Mouse (Mus musculus): ENCODE measurements around the gene Ctnnbl1. TPM values are rescaled to one million over a fixed set of nuclear protein-coding genes. Genes with fewer than 3 reads are reported as not detected.

The Ctnnbl1 gene
- polyA plus RNA-seq, 1 experiment from 2014 or later = 33.3 TPM

GRCm38 (mm10) chr2:157932655-157933054 lies 195.5 kb downstream of the Ctnnbl1 start:
- Histone ChIP-seq H3K4me3 (ENCODE audit: low read length) (no peak overlapping the region), H3K27me3 (ENCODE audit: control insufficient read depth, insufficient read depth, low read length) (peaks cover 9% of the 10 kb centered on the region; the same call in 1 of the 2 replicates), H3K9ac (ENCODE audit: low read length) (no peak overlapping the region), H3K4me1 (ENCODE audit: control insufficient read depth, insufficient read depth, low read length) (no peaks in the 10 kb centered on the region), H3K4me2 (ENCODE audit: low read depth, low read length) (no peak overlapping the region), H3K27ac (ENCODE audit: low read length) (no peak overlapping the region), H3K9me3 (replicated peaks; ENCODE audit: control insufficient read depth, low read length) (0 out of 2 replicates have a peak, but pooled peaks cover 2% of the 10 kb centered on the region), H3K36me3 (ENCODE audit: control insufficient read depth, insufficient read depth) (no peaks in the 10 kb centered on the region)
- ATAC-seq (replicated peaks; ENCODE audit: extremely low read depth, insufficient read depth, low FRiP score) = no peak
- WGBS = 67% methylated on average over 4 of the region's 4 CpGs

GRCm38 (mm10) chr2:157935444-157936171 lies 198.4 kb downstream of the Ctnnbl1 start:
- no peak overlapping the region for H3K4me3 ChIP-seq (ENCODE audit: low read length)
- no peak overlapping the region for H3K4me2 ChIP-seq (ENCODE audit: low read depth, low read length)
- no peak overlapping the region for H3K27ac ChIP-seq (ENCODE audit: low read length)
- peaks cover 16% of the 10 kb centered on the region for H3K27me3 ChIP-seq (ENCODE audit: control insufficient read depth, insufficient read depth, low read length)
- WGBS = 52% methylated on average over 11 of the region's 11 CpGs
- no peaks in the 10 kb centered on the region for H3K36me3 ChIP-seq (ENCODE audit: control insufficient read depth, insufficient read depth)
- H3K4me1 ChIP-seq (ENCODE audit: control insufficient read depth, insufficient read depth, low read length) = no peaks in the 10 kb centered on the region; the same call in 1 of the 2 replicates
- no peak overlapping the region for H3K9ac ChIP-seq (ENCODE audit: low read length)
- H3K9me3 ChIP-seq (replicated peaks; ENCODE audit: control insufficient read depth, low read length) = 0 out of 2 replicates have a peak, but pooled peaks cover 2% of the 10 kb centered on the region
- no peak for ATAC-seq (replicated peaks; ENCODE audit: extremely low read depth, insufficient read depth, low FRiP score)

- H3K4me1 ChIP-seq (ENCODE audit: control insufficient read depth, insufficient read depth, low read length) = peaks cover 3% of the 10 kb centered on the region; the same call in 1 of the 2 replicates
- H3K4me2 ChIP-seq (ENCODE audit: low read depth, low read length) = no peak overlapping the region
- ATAC-seq (replicated peaks; ENCODE audit: extremely low read depth, insufficient read depth, low FRiP score) = no peak
- 73% methylated on average over 4 of the region's 4 CpGs for WGBS
- no peak overlapping the region for H3K4me3 ChIP-seq (ENCODE audit: low read length)
- H3K9me3 ChIP-seq (replicated peaks; ENCODE audit: control insufficient read depth, low read length) = 0 out of 2 replicates have a peak, but pooled peaks cover 2% of the 10 kb centered on the region
- H3K36me3 ChIP-seq (ENCODE audit: control insufficient read depth, insufficient read depth) = no peaks in the 10 kb centered on the region
- no peak overlapping the region for H3K9ac ChIP-seq (ENCODE audit: low read length)
- H3K27ac ChIP-seq (ENCODE audit: low read length) = no peak overlapping the region
- H3K27me3 ChIP-seq (ENCODE audit: control insufficient read depth, insufficient read depth, low read length) = peaks cover 27% of the 10 kb centered on the region
Measured at GRCm38 (mm10) chr2:157936676-157937075, 199.5 kb downstream of the Ctnnbl1 start.

GRCm38 (mm10) chr2:157940586-157941185 lies 203.5 kb downstream of the Ctnnbl1 start:
- 0 out of 2 replicates have a peak, but pooled peaks cover 2% of the 10 kb centered on the region for H3K9me3 ChIP-seq (replicated peaks; ENCODE audit: control insufficient read depth, low read length)
- H3K27ac ChIP-seq (ENCODE audit: low read length) = no peak overlapping the region
- H3K9ac ChIP-seq (ENCODE audit: low read length) = no peak overlapping the region
- no peak for ATAC-seq (replicated peaks; ENCODE audit: extremely low read depth, insufficient read depth, low FRiP score)
- H3K4me2 ChIP-seq (ENCODE audit: low read depth, low read length) = peak overlapping the region; percentile 30
- peaks cover 27% of the 10 kb centered on the region for H3K27me3 ChIP-seq (ENCODE audit: control insufficient read depth, insufficient read depth, low read length)
- no peak overlapping the region for H3K4me3 ChIP-seq (ENCODE audit: low read length)
- peaks cover 11% of the 10 kb centered on the region for H3K4me1 ChIP-seq (ENCODE audit: control insufficient read depth, insufficient read depth, low read length)
- no peaks in the 10 kb centered on the region for H3K36me3 ChIP-seq (ENCODE audit: control insufficient read depth, insufficient read depth)
- 8% methylated on average over 18 of the region's 18 CpGs for WGBS

Other genes with a start within 250 kb of the Ctnnbl1 start
- 41.5 and 80.2 TPM in 2 replicates for gene Nnat, start 177.3 kb upstream of the Ctnnbl1 start, polyA plus RNA-seq (2015; fragmentation: Nextera tagmentation; extraction: Ambion mirVana)
- gene Blcap, start 166.1 kb upstream of the Ctnnbl1 start, polyA plus RNA-seq (2015; fragmentation: Nextera tagmentation; extraction: Ambion mirVana) = 45.4 and 46.7 TPM in 2 replicates
- not detected in 2 replicates for gene Vstm2l, start 177.3 kb downstream of the Ctnnbl1 start, polyA plus RNA-seq (2015; fragmentation: Nextera tagmentation; extraction: Ambion mirVana)

Data from heart, embryonic 16.5 days (tissue).